Mouse (Mus musculus): ENCODE data around the gene Stxbp5.

GRCm38 (mm10) chr10:9880070-9880728, 20.7 kb downstream of the Stxbp5 start:
- TF ChIP-seq CTCF (IDR thresholded peaks at IDR 0.05; ENCODE audit: low read depth) (no peak), EP300 (optimal IDR thresholded peaks at IDR 0.05) (no peak)

Measured in stomach, postnatal 0 days (tissue).